Mouse (Mus musculus) heart, adult 9 months (tissue): ENCODE results near the gene Rnf227.
A peak's percentile ranks its signal among the peaks of the same experiment; 100 is the strongest.

ENCODE experiments used
- DNase-seq, 2 experiments: peaks; one replicate each; pipeline ENCODE4 v3.0.0; 2022; ENCODE audit warnings: low spot score in 2 of 2

The Rnf227 gene

DNA sequence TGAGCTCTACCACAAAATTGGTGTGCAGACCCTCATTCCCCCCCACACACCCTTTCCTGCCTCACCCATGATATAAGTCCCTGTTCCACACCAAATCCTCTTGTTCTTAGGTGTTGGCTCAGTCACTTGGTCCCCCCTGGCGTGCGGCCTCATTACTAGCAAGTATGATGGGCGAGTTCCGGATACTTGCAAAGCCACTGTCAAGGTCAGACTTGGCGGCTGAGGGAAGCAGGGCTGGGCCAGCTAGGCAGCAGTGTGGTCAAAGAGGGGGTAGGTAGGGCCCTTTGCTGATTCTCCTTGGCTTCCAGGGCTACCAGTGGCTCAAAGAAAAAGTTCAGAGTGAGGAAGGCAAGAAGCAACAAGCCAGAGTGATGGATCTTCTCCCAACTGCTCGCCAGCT is 9.1 kb upstream of the Rnf227 start:
- no peak for DNase-seq

DNA sequence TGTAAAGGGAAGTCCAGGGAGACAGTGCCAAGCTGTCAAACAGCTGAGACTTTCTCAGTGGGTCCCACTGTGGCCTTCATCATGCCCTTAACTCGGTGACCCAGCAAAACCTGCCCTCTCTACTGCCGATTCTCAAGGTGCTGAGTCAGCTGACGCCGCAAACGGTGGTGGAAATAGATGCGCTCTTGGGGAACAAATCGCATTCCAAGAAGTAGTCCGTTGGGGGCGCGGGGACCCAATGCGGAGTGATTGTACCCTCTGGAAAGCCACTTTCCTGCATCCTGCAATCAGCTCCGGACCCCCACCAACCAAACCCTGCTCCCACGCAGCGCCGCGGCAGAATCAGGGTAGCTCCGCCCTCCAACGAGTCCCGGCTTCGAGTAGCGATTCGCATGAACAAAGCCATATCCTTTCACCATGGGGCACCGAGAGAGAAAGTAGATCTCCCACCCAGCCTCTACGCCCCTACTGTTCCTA is 8.3 kb upstream of the Rnf227 start:
- DNase-seq = peak; percentile 64 to 72

DNA sequence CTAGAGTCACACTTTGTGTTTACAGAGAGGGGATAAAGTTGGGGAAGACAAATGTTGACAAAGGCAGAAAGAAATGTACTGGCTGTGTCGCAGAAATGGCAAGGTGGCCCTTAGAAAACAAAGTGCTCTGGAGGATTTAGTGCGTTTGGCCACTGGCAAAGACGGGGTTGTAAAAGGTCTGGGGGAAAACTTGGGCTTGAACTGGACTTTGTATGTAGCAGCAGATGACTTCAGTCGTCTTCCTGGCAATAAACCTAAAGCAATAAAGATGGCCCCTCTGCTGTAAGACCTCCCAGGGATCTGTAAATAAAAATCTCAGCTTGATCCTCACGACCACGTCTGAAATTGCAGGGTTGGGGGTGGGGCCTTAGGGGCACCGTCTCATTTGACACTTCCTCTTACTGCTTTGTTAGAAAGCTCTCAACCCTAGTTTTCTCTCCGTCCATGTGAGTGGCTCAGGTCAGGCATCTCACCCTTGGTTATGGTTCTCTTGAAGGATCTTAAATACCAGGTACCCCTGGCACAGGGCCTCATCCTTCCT is 7.5 kb upstream of the Rnf227 start:
- no peak for DNase-seq

DNA sequence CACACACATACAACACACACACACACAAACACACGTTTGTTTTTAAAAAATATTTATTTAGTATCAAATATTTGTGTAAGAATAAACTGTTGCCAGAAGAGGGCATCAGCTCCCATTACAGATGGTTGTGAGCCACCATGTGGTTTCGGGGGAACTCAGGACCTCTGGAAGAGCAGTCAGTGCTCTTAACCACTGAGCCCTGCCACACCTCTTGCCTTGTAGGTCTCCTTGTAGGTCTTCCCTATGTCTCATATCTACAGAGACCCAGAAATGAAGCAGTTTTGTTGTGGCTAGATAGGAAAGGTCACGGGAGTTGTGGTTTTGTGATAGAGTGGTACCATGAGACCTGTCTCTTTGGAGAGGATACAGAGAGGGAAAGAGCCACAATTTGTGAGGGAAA is 6.3 kb upstream of the Rnf227 start:
- no peak for DNase-seq

DNA sequence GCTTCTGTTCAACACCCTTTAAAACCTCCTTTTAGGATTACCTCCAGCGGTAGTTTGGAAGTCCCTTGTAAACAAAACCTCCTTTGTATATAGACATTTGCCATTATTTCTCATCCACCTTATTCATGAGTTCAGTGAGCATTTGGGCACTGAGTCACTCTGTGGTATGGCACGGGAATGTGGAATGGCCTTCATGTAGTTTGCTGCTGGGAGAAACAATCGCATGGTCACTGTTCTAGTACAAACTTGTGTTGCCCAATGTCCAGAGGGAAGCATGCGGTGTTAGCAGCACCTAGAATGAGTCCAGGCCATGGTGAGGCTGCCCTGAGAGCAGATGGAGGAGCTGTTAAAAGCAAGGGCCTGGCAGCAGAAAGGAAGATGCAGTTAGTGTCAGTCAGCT is 5.5 kb upstream of the Rnf227 start:
- no peak for DNase-seq

DNA sequence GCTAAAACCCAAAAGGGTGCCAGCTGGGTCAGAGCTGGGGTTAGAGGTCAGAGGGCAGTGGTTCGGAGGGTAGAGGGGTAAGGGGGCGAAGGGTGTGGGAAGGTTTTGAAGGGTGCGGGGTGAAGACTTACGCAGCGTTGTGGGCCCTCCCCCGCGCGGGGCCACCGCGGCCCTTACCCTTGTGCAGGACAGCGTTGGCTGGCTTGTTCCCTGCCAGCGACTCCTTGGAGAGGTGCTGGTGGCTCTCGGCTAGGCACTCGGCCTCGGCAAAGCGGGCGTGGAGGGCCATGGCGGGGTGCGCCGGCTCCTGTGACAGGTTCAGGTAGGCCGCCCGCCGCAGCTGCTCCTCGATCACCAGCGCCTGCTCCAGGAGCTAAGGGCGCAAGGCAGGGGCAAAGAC is 6.2 kb downstream of the Rnf227 start:
- DNase-seq = no peak

DNA sequence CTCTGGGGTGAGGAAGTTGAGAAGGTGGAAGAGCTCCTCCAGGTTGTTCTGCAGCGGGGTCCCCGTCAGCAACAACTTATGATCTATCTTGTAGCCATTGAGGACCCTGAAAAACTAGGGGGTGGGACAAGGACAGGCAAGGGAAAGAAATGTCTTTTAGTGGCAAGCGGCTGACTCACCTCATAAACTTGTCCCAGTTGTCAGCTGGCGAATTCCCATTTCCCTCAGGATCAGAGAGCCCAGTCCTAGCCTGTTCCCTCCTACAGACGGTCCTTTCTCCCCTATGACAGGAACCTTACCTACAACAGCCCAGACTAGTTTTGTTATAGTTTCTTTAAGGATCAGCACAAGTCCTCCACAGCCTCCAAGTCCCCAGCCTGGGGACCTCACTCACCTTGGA is 16.3 kb downstream of the Rnf227 start:
- DNase-seq = no peak

DNA sequence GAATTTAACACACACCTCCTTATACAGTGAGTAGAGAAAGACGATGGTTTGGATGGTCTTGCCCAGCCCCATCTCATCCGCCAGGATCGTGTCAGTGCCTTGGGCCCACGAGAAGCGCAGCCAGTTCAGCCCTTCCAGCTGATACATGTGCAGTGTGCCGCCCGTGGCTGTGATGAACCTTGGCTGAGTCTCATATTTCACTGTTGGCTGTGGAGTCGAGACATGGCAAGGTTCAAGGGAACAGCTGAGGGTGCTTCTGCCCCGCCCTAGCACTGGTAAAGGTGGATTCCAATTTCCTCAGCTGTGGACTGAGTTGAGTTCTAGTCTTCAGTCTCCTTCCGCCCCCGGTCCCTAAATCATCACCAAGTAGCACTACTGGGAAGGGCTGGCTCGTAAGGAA is 17.4 kb downstream of the Rnf227 start:
- no peak for DNase-seq

DNA sequence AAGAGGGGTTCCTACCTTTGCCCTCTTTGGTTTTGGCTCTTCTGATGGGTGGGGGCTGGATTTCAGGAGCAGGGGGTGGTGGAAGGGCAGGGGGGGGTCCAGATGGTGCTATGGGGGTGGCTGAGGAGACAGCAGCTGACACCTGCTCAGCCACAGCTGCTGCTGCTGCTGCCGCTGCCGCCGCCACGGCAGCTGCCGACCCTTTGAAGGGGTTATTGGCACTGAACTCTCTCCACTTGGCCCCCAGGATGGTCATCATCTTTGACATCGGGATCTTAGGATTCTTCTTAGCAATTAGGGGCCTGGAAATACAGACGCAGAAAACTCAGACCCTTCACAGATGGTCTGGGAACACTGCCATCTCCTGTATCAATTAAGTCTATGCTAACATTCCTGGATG is 21.8 kb downstream of the Rnf227 start:
- DNase-seq = no peak

DNA sequence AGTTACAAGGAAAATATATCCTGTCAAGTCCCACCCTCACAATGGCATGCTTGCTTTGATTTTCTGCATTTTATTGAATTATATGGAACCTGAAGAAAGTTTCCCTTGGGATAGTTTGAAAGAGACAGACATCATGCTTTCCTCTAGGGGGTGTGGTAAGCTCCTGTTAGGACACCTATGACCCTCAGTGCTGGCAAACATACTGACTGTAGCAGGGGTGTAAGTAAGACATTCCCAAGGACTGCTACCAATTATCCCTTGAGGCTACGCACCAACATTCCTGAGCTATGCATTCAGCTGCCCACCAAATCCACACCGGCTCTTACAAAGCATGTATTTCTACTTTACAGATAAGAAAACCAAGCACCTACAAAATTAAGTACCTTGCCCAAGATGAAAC is 22.2 kb downstream of the Rnf227 start:
- DNase-seq = no peak

DNA sequence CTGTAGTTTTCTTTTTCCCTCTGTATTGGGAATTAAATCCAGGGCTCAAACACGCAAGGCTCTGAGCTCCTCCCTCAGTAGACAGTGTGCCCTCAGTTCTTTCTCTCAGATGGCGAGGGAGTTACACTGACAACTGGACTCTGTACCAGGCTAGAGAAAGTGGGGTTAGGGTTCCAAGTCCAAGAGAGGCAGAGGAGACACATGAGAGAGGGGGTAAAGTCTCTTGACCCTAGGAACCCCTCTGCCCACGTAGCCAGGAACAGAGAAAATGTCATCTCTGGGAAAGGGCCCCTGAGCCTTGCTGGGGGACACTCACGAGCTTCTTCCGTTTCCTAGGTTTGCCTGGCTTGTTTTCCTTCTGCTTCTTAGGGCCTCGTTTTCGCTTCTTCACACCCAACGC is 24.1 kb downstream of the Rnf227 start:
- no peak for DNase-seq

DNA sequence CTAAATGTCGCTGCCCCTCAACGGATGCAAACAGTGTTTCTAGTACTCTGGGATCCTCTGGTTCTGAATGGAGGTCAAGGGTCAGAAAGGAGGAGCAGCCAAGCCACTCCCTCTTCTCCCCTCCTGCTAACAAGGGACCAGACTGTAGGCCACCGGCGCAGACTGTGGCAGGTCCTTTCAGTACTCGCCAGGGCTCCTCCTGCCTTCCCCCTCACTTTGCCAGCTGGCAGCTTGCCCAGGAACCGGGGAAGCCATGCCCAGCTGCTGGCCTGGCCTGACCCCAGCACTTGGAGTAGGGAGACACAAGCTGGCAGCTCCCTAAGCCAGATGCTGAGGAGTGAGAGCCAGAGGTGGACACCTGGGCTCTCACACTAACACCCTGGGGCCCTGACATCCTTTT is 24.6 kb downstream of the Rnf227 start:
- DNase-seq = peak; percentile 93 to 94

DNA sequence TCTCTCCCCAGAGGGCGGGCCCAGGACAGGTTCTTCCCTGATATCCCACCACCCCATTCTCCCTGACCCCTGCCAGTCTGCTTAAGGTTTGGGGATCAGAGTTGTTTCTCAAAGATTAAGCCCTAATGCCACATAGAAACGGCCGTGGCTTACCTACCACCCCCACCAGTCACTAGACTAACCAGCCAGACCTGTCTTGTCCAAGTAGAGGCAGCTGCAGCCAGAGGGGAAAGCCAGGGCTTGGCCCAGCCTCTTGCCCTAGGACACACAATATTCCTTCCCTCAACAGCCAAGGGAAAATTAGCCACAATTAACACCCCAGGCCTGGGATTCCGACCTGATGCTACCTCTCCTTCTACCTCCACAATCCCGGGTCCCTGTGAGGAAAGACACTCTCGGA is 25.5 kb downstream of the Rnf227 start:
- no peak for DNase-seq

DNA sequence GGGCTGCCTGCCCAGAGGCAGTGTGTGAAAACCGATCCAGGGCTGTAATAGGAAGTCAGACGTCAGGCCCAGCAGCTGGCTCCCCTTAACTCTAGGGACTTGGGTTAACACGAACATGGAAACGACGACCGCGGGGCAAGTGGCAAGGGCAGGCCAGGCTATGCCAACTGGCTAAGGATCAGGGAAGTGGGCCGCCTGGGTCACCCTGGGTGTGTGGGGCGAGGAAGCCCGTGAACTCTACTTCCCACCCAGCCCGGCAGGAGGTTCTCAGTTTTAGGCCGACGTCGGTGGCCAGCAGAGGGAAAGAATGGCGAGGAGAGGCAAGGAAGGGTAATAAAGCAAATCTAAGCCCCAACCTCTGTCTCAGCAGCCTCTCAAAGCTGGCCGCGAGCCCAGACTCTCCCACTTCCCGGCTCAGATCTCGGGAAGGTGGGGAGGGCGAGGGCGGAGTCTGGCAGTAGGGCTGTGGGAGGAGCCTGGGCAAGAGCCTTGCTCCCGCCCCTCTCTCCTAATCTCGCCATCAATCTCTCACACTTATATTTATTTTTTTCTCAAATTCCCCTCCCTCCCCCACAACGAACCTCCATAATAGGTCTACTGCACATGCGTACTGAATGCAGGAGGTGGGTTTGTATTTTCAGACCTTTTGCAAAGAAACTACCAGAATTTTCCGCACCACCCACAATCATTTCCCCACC is 26.0 kb downstream of the Rnf227 start:
- DNase-seq = peak; percentile 92 to 93

DNA sequence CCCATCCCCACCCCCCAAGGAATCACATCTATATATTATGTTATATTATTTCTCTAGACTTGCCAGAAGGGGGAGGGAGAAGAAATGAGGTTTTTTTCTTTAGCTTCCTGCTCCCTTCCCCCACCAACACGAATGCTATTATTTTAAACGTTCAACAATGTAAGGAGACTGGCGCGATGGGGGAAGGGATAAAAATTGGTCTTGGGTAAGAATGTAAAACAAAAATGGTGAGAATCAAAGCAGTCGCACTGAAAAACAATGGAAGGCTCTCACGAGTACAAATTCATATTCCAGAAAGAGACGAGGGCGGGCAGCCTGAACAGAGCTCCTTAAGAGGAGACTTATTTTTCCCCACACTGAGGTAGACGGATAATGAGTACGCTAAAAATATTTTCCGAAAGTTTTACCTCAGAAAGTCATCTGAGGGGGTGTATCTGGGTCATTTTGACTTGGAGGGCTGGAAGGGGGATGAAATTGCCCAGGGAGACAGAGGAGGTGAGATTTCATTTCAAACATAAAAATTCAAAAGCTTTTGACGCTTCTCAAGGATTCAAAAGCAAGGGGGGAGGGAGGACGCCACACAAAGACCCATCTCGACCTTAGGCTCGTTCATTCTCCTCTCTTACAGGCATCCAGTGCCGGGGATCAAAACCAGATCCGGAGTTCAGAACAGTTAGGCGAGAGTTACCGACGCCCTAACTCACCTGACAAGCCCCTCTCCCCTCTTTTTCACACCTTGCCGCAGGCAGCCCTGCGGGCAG is 26.8 kb downstream of the Rnf227 start:
- peak in 1 of 2 experiments; percentile 12 for DNase-seq

DNA sequence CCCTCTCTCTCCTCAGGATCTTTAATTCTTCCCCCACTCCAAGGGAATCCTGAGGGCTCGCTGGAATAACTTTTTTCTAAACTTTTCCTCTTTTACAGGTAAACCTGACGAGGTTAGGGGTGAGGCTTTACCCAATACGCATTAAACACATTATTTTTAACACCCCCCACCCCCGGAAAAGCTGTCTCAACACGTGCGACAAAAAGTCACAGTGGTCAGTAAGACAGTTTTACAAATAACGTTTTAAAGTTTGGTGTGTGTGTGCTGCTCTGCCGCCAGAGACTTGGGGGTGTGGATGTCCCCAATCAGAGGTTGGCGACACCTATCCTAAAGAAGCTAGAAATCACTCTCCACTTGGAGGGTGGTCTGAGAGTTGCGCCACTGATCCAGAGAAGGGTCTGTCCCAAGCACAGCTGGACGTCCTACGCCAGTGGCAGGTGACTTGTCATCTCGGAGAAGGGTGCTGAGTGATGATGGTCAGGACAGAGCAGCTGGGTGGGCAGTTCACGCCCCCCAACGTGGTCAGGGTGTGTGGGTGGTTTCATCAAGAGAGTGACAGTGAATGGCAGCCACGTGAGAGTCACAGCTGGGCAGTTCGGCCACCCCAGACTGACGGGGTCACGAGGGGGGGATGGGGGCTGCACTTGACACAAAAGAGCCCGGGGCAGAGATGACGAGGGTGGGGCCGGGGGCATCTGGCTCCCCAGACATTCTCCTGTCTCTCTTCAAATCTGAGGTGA is 27.5 kb downstream of the Rnf227 start:
- peak; percentile 18 to 41 for DNase-seq

DNA sequence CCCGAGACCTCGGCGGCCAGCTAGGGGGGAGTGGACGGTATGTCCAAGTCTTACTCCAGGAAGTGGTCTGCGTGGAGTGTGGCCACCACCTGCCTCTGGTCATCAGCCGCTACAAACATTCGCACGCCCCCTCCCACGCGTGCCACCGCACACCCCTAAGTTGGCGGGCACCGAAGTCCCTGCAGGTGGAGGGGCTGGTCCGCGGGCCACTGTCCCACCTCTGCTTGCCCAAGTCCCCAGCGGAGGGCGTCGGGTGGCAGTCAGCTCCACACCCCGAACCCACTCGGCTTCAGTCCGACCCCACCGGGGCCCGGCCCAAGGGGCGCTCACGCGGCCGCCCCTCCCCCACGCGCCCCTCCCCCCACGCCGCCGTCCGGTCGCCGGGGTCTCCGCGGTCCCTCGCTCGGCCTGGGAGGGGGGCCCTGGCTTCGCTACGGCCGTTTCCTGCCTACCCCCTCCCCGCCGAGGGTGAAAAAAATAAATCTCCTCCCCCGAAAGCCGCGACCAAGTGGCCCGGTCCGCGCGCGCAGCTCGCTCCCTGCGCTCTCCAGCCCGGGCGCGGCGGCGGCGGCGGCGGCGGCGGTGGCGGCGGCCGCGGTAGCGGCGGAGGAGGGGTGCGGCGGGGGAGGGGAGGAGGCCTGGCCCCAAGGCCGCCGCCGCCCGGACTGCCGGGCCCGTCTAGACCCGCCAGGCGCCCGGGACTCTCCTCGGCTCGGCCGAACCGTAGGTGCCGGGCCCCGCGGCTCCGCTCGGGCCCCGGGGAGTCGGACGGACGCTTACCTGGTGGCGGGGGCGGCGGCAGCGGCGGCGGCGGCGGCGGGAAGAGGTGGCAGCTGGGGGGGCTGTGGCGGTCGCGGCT is 28.3 kb downstream of the Rnf227 start:
- peak; percentile 25 to 48 for DNase-seq

DNA sequence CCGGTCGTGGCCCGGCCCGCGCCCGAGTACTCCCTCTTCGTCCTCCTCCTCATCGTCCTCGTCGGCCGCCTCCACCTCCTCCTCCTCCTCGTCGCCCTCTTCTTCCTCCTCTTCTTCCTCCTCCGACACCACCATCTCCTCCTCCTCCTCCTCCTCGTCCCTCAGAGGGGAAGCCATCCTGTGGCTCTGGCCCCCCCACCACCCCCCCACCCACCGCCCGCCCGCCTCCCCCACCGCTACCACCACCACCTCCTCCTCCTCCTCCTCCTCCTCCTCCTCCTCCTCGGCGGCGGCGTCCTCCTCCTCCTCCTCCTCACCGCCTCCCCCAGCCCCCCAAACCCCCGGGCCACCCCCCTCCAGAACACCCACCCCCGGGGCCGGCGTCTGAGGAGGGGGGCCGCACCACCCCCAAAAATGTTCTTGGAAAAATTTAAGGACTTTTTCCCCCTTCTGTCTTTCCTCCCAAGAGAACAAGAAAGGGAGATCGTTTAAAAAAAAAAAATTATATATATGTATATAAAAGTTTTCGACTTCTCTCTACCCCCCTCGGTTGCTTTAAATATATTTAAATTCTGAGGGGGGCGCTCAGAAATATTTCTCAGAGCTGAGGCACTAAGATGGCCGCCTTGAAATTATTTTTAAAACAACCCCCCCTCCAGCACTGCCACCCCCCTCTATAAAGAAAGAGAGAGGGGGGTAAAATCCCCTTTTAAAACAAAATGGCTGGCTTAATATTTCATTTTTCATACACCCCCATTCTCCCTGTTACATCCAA is 29.1 kb downstream of the Rnf227 start, which contains the start of gene Chd3:
Chd3 (minus strand) TSS at position 192 of the 775 bp plus-strand sequence.
- no peak for DNase-seq

DNA sequence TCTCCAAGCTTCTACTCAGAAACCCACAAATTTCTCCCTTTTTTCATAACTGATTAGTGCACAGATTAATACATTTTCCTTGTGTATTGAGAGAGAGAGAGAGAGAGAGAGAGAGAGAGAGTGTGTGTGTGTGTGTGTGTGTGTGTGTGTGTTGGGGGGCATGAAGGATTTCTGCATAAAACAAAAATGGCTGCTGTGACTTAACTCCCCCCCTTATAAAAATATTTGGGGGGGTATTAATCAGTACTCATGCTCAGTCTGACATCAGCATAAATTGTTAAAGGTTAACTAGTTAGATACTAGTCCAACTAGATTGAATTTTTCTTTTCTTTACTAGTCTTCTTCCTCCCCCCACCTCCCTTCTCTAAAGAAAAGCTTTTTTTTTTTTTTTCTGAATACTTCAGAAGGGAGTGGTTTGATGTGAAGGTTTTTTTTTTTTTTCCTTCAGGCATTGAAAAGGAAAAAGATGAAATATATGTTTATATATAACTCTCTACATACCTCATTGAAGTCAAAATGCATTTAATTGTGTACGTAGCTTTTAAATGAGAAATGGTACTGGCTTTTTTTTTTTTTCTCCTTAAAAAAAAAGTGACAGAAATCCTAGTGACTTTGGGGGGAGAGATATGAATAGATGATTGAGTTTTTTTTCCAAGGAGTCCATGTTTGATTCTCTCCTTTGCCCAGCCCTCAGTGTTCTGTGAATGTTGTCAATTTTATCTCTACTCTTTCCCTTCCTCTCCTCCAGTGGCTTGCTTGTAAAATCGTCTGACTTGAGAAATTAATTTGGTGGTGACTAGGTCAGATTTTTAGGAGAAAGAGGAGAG is 29.9 kb downstream of the Rnf227 start:
- DNase-seq = no peak

DNA sequence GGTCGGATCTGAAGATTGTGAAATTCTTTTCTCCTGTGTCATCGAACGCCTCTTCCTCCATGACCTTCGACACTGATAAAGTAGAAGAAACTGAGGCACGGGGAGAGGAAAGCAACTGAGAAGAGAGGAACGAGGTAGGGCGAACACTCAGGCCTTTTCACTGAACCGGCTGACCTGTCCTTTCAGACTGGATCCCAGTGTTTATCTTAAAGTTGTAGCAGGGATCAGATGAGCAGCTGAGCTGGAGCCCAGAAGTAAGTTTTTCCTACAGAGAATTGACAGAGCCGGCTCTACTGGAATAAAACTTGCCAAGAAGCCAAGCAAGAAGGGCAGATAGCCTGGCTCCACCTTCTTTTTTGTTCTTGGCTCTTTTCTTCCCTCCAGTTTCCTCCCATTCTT is 30.6 kb downstream of the Rnf227 start:
- DNase-seq = no peak
